In the genomic region with DNA sequence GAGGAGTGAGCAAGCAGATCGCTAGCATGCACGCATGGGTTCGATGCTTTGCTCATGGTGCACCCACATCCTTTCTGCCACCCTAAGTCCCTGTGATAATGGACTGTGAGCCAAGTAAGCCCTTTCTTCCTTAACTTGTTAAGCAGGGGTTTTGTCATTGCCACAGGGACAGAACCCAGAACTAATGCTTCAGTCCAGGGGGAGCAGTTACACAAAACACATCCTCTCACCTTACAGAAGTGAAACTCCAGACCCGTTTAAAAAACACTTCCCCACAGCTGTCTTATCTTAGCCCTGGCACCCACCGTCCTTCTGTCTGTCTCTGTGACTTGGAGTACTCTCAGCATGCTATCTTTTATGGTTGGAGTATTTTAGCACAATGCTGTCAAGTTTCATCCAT, we compare ENCODE assay signal across 21 mouse cellular contexts. TPM values are rescaled to one million over a fixed set of nuclear protein-coding genes. Genes with fewer than 3 reads are reported as not detected.
DNase-seq lines count a peak whose midpoint lies in the region; ATAC-seq lines count a peak whose summit lies in the region.
"Had no signal": no experiment of that assay in that cellular context is flagged by ENCODE, and none has a peak within 500 bp of the region (broad histone marks: within the 10 kb centered on the region; RNA-seq: fewer than 3 reads in every experiment).

No protein-coding gene starts in this region.

- no peak overlapping the region for H3K4me2 ChIP-seq in embryonic facial prominence, embryonic 14.5 days (ENCODE audit: low read depth, low read length)
- H3K4me2 ChIP-seq: heart, embryonic 13.5 days; hindbrain, embryonic 14.5 days; intestine, embryonic 15.5 days; kidney, embryonic 15.5 days; midbrain, embryonic 15.5 days had no signal

- no peaks in the 10 kb centered on the region for H3K27me3 ChIP-seq in embryonic facial prominence, embryonic 14.5 days (replicated peaks; ENCODE audit: control insufficient read depth, insufficient read depth, low read length)
- H3K27me3 ChIP-seq in embryonic facial prominence, embryonic 10.5 days (replicated peaks; ENCODE audit: low read depth, poor library complexity, severe bottlenecking): no peaks in the 10 kb centered on the region
- H3K27me3 ChIP-seq: heart, embryonic 13.5 days; intestine, embryonic 15.5 days; kidney, embryonic 15.5 days; midbrain, embryonic 15.5 days had no signal

- H3K27ac ChIP-seq in embryonic facial prominence, embryonic 14.5 days (replicated peaks; ENCODE audit: low read depth, low read length): no peak overlapping the region
- no peak overlapping the region for H3K27ac ChIP-seq in embryonic facial prominence, embryonic 10.5 days (replicated peaks)
- H3K27ac ChIP-seq: heart, embryonic 13.5 days; hindbrain, embryonic 14.5 days; intestine, embryonic 15.5 days; kidney, embryonic 15.5 days; macrophage; midbrain, embryonic 15.5 days had no signal

- 71% methylated on average over 5 of the region's 5 CpGs for WGBS in embryonic facial prominence, embryonic 14.5 days
- WGBS in embryonic facial prominence, embryonic 10.5 days: 75% methylated on average over 5 of the region's 5 CpGs

- H3K4me3 ChIP-seq in embryonic facial prominence, embryonic 14.5 days (ENCODE audit: low read depth, low read length): no peak overlapping the region
- no peak overlapping the region for H3K4me3 ChIP-seq in embryonic facial prominence, embryonic 10.5 days
- H3K4me3 ChIP-seq: heart, embryonic 13.5 days; intestine, embryonic 15.5 days; kidney, embryonic 15.5 days; midbrain, embryonic 15.5 days had no signal

- no peak; the same call in 1 of the 2 replicates for ATAC-seq in embryonic facial prominence, embryonic 14.5 days (ENCODE audit: low read depth)
- ATAC-seq in common myeloid progenitor, adult 5-6 weeks (replicated peaks; ENCODE audit: low read depth, poor library complexity, severe bottlenecking): peak; percentile 82
- ATAC-seq: intestine, embryonic 15.5 days; midbrain, embryonic 15.5 days had no signal

- peak; percentile 6 for DNase-seq in embryonic facial prominence, embryonic 14.5 days (ENCODE audit: low spot score)
- no peak for DNase-seq in embryonic facial prominence, embryonic 10.5 days (ENCODE audit: low spot score)
- DNase-seq in lung, postnatal 36 days: peak; percentile 10
- no peak for DNase-seq in lung, postnatal 4 days
- DNase-seq in spleen, postnatal 36 days (ENCODE audit: low spot score in 2 of 2): peak; percentile 68 to 75
- no peak for DNase-seq in cerebellum, postnatal 25 days
- no peak for DNase-seq in urinary bladder, postnatal 14 days (ENCODE audit: low spot score)
- DNase-seq: cerebellum, adult 11 months; cerebellum, postnatal 10 days; embryo, embryonic 11 days; left cerebral cortex, postnatal 4 days; lung, adult 18-20 months; retina, postnatal 1 day; thymus, adult 18-20 months had no signal

- no peak overlapping the region for H3K9ac ChIP-seq in embryonic facial prominence, embryonic 14.5 days (ENCODE audit: low read depth, low read length)
- H3K9ac ChIP-seq: heart, embryonic 13.5 days; hindbrain, embryonic 14.5 days; intestine, embryonic 15.5 days; kidney, embryonic 15.5 days; midbrain, embryonic 15.5 days had no signal

- H3K9me3 ChIP-seq in embryonic facial prominence, embryonic 14.5 days (ENCODE audit: control insufficient read depth, low read length): no peaks in the 10 kb centered on the region
- H3K9me3 ChIP-seq in embryonic facial prominence, embryonic 10.5 days: no peaks in the 10 kb centered on the region
- H3K9me3 ChIP-seq: heart, embryonic 13.5 days; intestine, embryonic 15.5 days; kidney, embryonic 15.5 days; midbrain, embryonic 15.5 days had no signal

- no peaks in the 10 kb centered on the region for H3K4me1 ChIP-seq in embryonic facial prominence, embryonic 14.5 days (ENCODE audit: control insufficient read depth, insufficient read depth, low read length)
- no peaks in the 10 kb centered on the region for H3K4me1 ChIP-seq in embryonic facial prominence, embryonic 10.5 days
- H3K4me1 ChIP-seq: heart, embryonic 13.5 days; intestine, embryonic 15.5 days; midbrain, embryonic 15.5 days had no signal

- no peaks in the 10 kb centered on the region for H3K36me3 ChIP-seq in embryonic facial prominence, embryonic 14.5 days (ENCODE audit: control insufficient read depth, insufficient read depth, low read length)
- H3K36me3 ChIP-seq in embryonic facial prominence, embryonic 10.5 days (replicated peaks): no peaks in the 10 kb centered on the region
- H3K36me3 ChIP-seq: heart, embryonic 13.5 days; intestine, embryonic 15.5 days; kidney, embryonic 15.5 days; midbrain, embryonic 15.5 days had no signal

RNA-seq across cellular contexts. Expression of gene Nup210l, which starts 52.1 kb away (rescaled TPM):
- polyA plus RNA-seq in embryonic facial prominence, embryonic 14.5 days (2014; fragmentation: Nextera tagmentation; extraction: Ambion mirVana): 0.18 and 0.43 TPM in 2 replicates
- 0.55 and 0.59 TPM in 2 replicates for polyA plus RNA-seq in embryonic facial prominence, embryonic 10.5 days (2016; fragmentation: Nextera tagmentation; extraction: Ambion mirVana)
- 0.27 and 0.39 TPM in 2 replicates for total RNA-seq in common myeloid progenitor, adult 5-6 weeks (2017)
- polyA plus RNA-seq: macrophage had no signal

RNA-seq across cellular contexts. Expression of gene Rps27, which starts 57.5 kb away (rescaled TPM):
- polyA plus RNA-seq in embryonic facial prominence, embryonic 14.5 days (2014; fragmentation: Nextera tagmentation; extraction: Ambion mirVana): 2,089 and 2,268 TPM in 2 replicates
- 1,048 and 1,124 TPM in 2 replicates for polyA plus RNA-seq in embryonic facial prominence, embryonic 10.5 days (2016; fragmentation: Nextera tagmentation; extraction: Ambion mirVana)
- total RNA-seq in common myeloid progenitor, adult 5-6 weeks (2017): 4,490 and 5,667 TPM in 2 replicates

RNA-seq across cellular contexts. Expression of gene Rab13, which starts 57.5 kb away (rescaled TPM):
- polyA plus RNA-seq in embryonic facial prominence, embryonic 14.5 days (2014; fragmentation: Nextera tagmentation; extraction: Ambion mirVana): 18.1 and 19.8 TPM in 2 replicates
- 25.4 and 25.5 TPM in 2 replicates for polyA plus RNA-seq in embryonic facial prominence, embryonic 10.5 days (2016; fragmentation: Nextera tagmentation; extraction: Ambion mirVana)
- total RNA-seq in common myeloid progenitor, adult 5-6 weeks (2017): 0.23 and 1.4 TPM in 2 replicates

Comparison
In these comparisons a context has a peak if more than half of its experiments do, and no peak if none do; other contexts are left out.
1. DNase-seq: peak in embryonic facial prominence, embryonic 14.5 days (single experiment), lung, postnatal 36 days (single experiment) and spleen, postnatal 36 days (2 of 2); none in embryonic facial prominence, embryonic 10.5 days (single experiment), lung, postnatal 4 days (0 of 2), cerebellum, postnatal 25 days (0 of 2) and urinary bladder, postnatal 14 days (single experiment).